Mouse (Mus musculus) R1 (cell line): ENCODE data around the gene Vgf.

Source experiments
- DNase-seq: peaks from one replicate; pipeline ENCODE4 v3.0.0-alpha.2; 2018; ENCODE audit warnings: low read depth, low spot score

The Vgf gene

DNA sequence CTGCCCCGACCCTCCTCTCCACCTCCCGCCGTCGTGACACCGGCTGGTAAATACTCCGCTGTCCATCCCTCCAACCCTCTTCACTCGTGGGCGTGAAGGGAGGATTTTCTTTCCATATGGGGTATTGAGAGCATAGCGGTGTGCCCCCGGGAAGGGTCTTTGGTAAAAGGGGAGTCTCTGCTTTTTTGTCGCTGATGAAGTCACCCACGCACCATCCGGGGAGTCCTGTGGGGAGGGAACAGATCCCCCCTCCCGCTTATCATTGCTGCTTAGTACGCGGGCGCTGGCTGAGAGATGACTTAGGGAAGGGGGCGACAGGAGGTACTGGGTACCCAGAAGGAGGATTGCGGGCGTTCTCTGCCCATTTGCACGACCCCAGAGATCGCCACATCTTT lies 4.2 kb downstream of the Vgf start:
- no peak for DNase-seq

- DNase-seq: peak; percentile 46
Observed at GRCm38 (mm10) chr5:137031076-137032032, 5.2 kb downstream of the Vgf start.

DNA sequence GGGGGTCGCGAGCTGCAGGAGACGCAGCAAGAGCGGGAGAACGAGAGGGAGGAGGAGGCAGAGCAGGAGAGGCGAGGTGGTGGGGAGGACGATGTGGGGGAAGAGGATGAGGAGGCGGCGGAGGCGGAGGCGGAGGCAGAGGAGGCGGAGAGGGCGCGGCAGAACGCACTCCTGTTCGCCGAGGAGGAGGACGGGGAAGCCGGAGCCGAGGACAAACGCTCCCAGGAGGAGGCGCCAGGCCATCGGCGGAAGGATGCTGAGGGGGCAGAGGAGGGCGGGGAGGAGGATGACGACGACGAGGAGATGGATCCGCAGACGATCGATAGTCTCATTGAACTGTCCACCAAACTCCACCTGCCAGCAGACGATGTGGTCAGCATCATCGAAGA lies 5.8 kb downstream of the Vgf start:
- DNase-seq: peak; percentile 54

DNA sequence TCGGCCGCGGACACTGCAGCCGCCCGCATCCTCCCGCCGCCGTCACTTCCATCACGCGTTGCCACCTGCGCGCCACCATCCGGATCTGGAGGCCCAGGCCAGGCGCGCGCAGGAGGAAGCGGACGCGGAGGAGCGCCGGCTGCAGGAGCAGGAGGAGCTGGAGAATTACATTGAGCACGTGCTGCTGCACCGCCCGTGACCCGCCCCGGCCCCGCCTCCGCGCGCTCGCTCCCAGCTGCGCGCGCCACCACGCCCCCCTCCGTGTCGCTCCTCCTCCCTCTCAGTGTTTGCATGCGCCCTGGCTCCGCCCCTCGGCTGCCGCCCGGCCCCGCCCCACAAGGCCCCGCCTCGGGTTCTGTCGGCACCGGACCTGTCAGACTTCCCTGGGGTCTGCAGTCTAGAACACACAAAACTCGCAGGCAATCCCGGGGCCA lies 6.5 kb downstream of the Vgf start:
- peak; percentile 94 for DNase-seq

DNA sequence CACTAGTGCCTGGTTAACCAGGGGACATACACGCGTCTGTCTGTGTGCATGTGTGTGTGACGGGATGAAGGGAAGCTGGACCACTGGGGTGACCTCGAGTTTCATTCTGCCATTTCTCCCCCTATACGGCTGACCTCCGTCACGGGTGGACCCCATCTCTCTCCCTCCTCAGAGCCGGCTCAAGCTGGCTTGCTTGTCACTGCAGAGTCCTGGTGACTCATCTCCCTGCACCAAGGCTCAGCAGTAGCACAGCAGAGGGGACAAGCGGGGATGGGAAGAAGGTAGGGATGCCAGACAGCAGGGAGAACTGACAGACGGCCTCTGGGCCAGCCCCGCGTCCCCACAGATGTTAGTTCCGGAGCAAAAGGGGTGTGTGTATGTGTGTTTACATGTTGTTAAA lies 10.0 kb downstream of the Vgf start:
- no peak for DNase-seq

DNA sequence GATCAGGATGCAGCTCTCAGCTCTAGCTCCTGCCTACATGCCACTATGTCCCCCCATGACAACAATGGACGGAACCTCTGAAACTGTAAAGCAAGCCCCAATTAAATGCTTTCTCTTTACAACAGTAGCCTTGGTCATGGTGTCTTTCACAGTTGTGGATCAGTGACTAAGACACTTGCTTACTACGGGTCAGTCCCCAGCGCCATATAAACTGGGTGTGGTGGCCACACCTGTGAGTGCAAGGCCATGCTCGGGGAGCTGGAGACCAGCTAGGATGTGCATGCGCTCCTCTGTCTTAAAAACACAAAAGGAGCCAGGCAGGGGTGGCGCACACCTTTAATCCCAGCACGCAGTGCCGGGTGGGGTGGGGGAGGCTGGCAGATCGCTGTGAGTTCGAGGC lies 13.3 kb downstream of the Vgf start:
- DNase-seq: peak; percentile 65

DNA sequence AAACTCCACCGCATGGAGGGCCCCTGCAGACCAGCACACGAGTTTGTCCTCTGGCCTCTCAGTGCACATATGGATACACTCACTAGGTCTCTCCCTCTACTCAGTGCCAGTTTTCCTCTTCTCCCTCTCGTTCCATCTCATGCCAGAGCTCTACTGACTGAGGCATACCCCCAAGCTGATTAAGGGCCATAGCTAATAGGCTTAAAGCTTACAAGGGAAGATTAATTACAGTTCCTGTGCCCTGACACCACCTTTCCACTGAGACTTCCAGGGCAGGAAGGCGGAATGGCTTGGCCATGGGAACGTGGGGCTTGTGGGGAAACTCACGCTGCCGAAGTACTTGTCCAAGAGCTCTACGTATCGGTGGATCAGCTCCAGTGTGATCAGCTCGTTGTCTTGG lies 15.2 kb downstream of the Vgf start:
- DNase-seq: no peak

- DNase-seq: no peak
Observed at GRCm38 (mm10) chr5:137043997-137044396, 17.8 kb downstream of the Vgf start.

DNA sequence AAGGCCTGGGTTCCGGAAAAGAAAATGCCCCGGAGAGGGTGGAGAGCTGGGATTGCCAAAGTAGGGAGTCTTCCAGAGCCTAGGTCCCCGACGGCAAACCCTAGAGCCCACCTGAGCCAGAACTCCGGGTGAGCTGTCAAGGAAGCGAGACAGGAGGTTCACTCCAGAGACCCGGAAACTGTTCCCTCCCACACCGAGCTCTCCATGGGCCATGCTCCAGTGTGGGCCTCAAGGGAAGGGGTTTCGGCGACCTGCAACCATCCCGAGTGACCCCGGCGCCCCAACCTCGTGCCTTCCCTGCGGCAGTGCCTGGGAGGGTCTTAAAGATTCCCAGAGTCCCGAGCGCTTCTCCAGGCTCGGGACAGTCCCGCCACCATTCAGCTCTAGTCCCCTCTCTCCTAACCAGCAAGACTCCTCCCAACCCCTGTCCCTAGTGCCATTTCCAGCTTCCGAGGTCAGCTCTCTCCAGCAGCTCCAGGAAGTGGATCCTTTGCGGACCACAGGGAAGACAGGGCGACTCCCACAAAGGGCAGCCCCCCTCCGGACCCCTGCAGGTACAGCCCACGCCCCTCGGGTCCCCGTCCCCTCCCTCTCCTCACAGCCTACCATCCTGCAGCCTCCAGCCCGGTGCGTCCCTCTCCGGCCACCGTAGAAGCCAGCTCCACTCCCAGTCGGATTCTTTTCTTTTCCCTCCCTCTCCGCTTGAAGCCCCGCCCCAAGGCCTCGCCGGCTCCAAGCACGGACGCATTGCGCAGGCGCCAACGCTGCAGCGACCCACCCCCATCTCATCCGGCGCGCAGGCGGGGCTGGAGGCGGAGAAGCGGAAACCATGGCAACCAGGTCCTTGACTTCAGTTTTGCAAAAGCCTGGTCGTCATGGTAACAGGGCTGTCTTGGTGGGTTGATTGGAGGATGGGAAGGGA lies 19.5 kb downstream of the Vgf start, which contains the start of gene Ap1s1:
Gene Ap1s1, minus strand, starts transcription at position 734 of the 922 bp plus-strand sequence.
- DNase-seq: peak; percentile 100

- DNase-seq: no peak
Observed at GRCm38 (mm10) chr5:137046324-137046718, 20.1 kb downstream of the Vgf start.

GRCm38 (mm10) chr5:137046991-137047390 lies 20.8 kb downstream of the Vgf start:
- peak; percentile 96 for DNase-seq

- peak; percentile 62 for DNase-seq
Observed at GRCm38 (mm10) chr5:137051125-137051524, 24.9 kb downstream of the Vgf start.

- DNase-seq: no peak
Observed at GRCm38 (mm10) chr5:137051914-137052505, 25.8 kb downstream of the Vgf start.

- no peak for DNase-seq
Observed at GRCm38 (mm10) chr5:137054299-137054698, 28.1 kb downstream of the Vgf start.

- no peak for DNase-seq
Observed at GRCm38 (mm10) chr5:137054873-137055272, 28.7 kb downstream of the Vgf start.

GRCm38 (mm10) chr5:137061809-137062481 lies 35.8 kb downstream of the Vgf start:
- DNase-seq: no peak

- no peak for DNase-seq
Observed at GRCm38 (mm10) chr5:137062601-137063000, 36.4 kb downstream of the Vgf start.

- DNase-seq: no peak
Observed at GRCm38 (mm10) chr5:137065454-137065853, 39.3 kb downstream of the Vgf start.

DNA sequence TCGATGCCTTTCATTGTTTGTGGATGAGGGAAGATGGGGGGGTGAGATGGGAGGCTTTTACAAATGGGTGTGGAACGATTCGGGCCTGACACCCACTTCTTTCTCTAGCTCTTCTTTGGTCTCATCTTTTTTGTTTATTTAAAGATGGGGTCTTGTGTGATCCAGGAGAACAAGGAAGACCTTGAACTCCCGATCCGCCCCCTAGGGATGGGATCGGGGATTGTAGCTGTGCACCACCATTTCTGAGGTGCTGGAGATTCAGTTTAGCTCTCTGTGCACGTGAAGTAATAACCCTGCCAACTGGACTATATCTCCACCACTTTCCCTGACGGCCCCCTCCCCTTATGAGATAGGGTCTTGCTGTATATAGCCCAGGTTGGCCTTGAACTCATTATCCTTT lies 39.7 kb downstream of the Vgf start:
- DNase-seq: peak; percentile 73

- peak; percentile 87 for DNase-seq
Observed at GRCm38 (mm10) chr5:137068711-137069110, 42.5 kb downstream of the Vgf start.
